Mouse (Mus musculus) kidney, postnatal 0 days (tissue): Measurements from ENCODE around the gene 1700001P01Rik. TPM values are rescaled to one million over a fixed set of nuclear protein-coding genes. Genes with fewer than 3 reads are reported as not detected.
A peak's percentile ranks its signal among the peaks of the same experiment; 100 is the strongest.

ENCODE experiments used
- ATAC-seq: fragments of 200-750 bp; cut with Nextera tagmentation; replicated peaks from 2 replicates; pipeline ENCODE4 v1.8.0; 2017; ENCODE audit warnings: low read depth, moderate number of reproducible peaks, moderate TSS enrichment, moderate library complexity; ENCODE audit not compliant: low FRiP score
- DNase-seq: peaks from one replicate; pipeline ENCODE4 v3.0.0-alpha.2; 2016; ENCODE audit warnings: low spot score
- H3K27ac ChIP-seq: fragments of 300-500 bp; sonication (generic); 2 replicates; pipeline ENCODE4 v1.5.1; 2014; ENCODE audit warnings: mild to moderate bottlenecking
- H3K27me3 ChIP-seq: fragments of 300-500 bp; sonication (generic); 2 replicates; pipeline ENCODE4 v1.6.1; 2014; ENCODE audit warnings: low read length, mixed read lengths; ENCODE audit not compliant: insufficient read depth
- H3K36me3 ChIP-seq: fragments of 300-500 bp; sonication (generic); 2 replicates; pipeline ENCODE4 v1.6.1; 2014; ENCODE audit warnings: low read length, mixed read lengths; ENCODE audit not compliant: insufficient read depth
- H3K4me1 ChIP-seq: fragments of 300-500 bp; sonication (generic); replicated peaks from 2 replicates; pipeline ENCODE4 v1.6.1; 2014; ENCODE audit warnings: antibody characterized with exemption, low read length, mixed read lengths; ENCODE audit not compliant: insufficient read depth
- H3K4me2 ChIP-seq: fragments of 300-500 bp; sonication (generic); 2 replicates; pipeline ENCODE4 v1.6.1; 2014; ENCODE audit warnings: mild to moderate bottlenecking, low read length, moderate library complexity, mixed read lengths
- H3K4me3 ChIP-seq: fragments of 300-500 bp; sonication (generic); replicated peaks from 2 replicates; pipeline ENCODE4 v1.5.1; 2014; ENCODE audit warnings: low read depth, low read length
- H3K9ac ChIP-seq: fragments of 300-500 bp; sonication (generic); 2 replicates; pipeline ENCODE4 v1.6.1; 2014; ENCODE audit warnings: low read depth, low read length
- H3K9me3 ChIP-seq: fragments of 300-500 bp; sonication (generic); replicated peaks from 2 replicates; pipeline ENCODE4 v1.6.1; 2016; ENCODE audit warnings: low read length, inconsistent platforms, mixed read lengths
- CTCF ChIP-seq: IDR thresholded peaks from 2 replicates; pipeline ENCODE4 v1.5.1; 2016; ENCODE audit warnings: antibody characterized with exemption, low read depth, mild to moderate bottlenecking, moderate library complexity
- WGBS: fragments of 180-500 bp; shearing (Covaris S2); extraction: QIAGEN DNeasy Blood & Tissue Kit; methylation state at CpG from one replicate; pipeline ENCODE4 v1.1.7; 2014; 5-methylcytosine and 5-hydroxymethylcytosine counted together
- polyA plus RNA-seq: library from polyadenylated mRNA; unstranded; fragments of >200 nt; fragmentation: Nextera tagmentation; extraction: Ambion mirVana; gene quantifications from 2 replicates; pipeline ENCODE4 v1.2.1, GENCODE M21; 2015

The 1700001P01Rik gene
- polyA plus RNA-seq, 1 experiment from 2014 or later: not detected

GRCm38 (mm10) chr11:97801409-97802193, 25.9 kb upstream of the 1700001P01Rik start:
- Histone ChIP-seq H3K36me3 (no peaks in the 10 kb centered on the region), H3K4me3 (peak overlapping the region; percentile 84), H3K9me3 (no peaks in the 10 kb centered on the region), H3K4me2 (peak overlapping the region; percentile 81), H3K27ac (peak overlapping the region; percentile 93), H3K27me3 (no peaks in the 10 kb centered on the region), H3K9ac (peak overlapping the region; percentile 82; the same call in 1 of the 2 replicates), H3K4me1 (peaks cover 43% of the 10 kb centered on the region)
- DNase-seq (peak; percentile 67), ATAC-seq (no peak; the same call in 1 of the 2 replicates)
- peak; percentile 62 for TF ChIP-seq CTCF
- WGBS: 21% methylated on average over 8 of the region's 8 CpGs

- WGBS: under 1% methylated on average over 17 of the region's 17 CpGs
- TF ChIP-seq CTCF: no peak
- H3K4me1 ChIP-seq: peaks cover 36% of the 10 kb centered on the region
- H3K27me3 ChIP-seq: no peaks in the 10 kb centered on the region
- H3K27ac ChIP-seq: peak overlapping the region; percentile 93
- peak overlapping the region; percentile 84 for H3K4me3 ChIP-seq
- H3K4me2 ChIP-seq: peak overlapping the region; percentile 81
- peak; percentile 67 for DNase-seq
- peak overlapping the region; percentile 82 for H3K9ac ChIP-seq
- no peaks in the 10 kb centered on the region for H3K9me3 ChIP-seq
- H3K36me3 ChIP-seq: no peaks in the 10 kb centered on the region
- no peak for ATAC-seq
Measured at GRCm38 (mm10) chr11:97800691-97801408, 25.1 kb upstream of the 1700001P01Rik start.

GRCm38 (mm10) chr11:97799994-97800690, 24.4 kb upstream of the 1700001P01Rik start:
- peak overlapping the region; percentile 81 for H3K4me2 ChIP-seq
- DNase-seq (peak; percentile 74), ATAC-seq (peak; percentile 71)
- peak overlapping the region; percentile 82 for H3K9ac ChIP-seq
- peak overlapping the region; percentile 84 for H3K4me3 ChIP-seq
- H3K27ac ChIP-seq: peak overlapping the region; percentile 93
- peaks cover 30% of the 10 kb centered on the region for H3K4me1 ChIP-seq
- H3K36me3 ChIP-seq: no peaks in the 10 kb centered on the region
- TF ChIP-seq CTCF: no peak
- H3K27me3 ChIP-seq: no peaks in the 10 kb centered on the region
- WGBS: under 1% methylated on average over 31 of the region's 43 CpGs
- H3K9me3 ChIP-seq: no peaks in the 10 kb centered on the region

GRCm38 (mm10) chr11:97799146-97799993, 23.7 kb upstream of the 1700001P01Rik start:
- H3K9ac ChIP-seq: peak overlapping the region; percentile 82
- no peak for TF ChIP-seq CTCF
- no peaks in the 10 kb centered on the region for H3K36me3 ChIP-seq
- peak overlapping the region; percentile 93 for H3K27ac ChIP-seq
- H3K4me1 ChIP-seq: peaks cover 22% of the 10 kb centered on the region
- ATAC-seq (peak; percentile 61), DNase-seq (peak; percentile 93)
- WGBS: under 1% methylated on average over 71 of the region's 71 CpGs
- H3K27me3 ChIP-seq: no peaks in the 10 kb centered on the region
- peak overlapping the region; percentile 81 for H3K4me2 ChIP-seq
- H3K4me3 ChIP-seq: peak overlapping the region; percentile 84
- no peaks in the 10 kb centered on the region for H3K9me3 ChIP-seq

GRCm38 (mm10) chr11:97798782-97799145, 23.0 kb upstream of the 1700001P01Rik start, which contains the start of gene Lasp1:
Lasp1 (plus strand) TSS chr11:97799000.
- Histone ChIP-seq H3K27me3 (no peaks in the 10 kb centered on the region), H3K36me3 (no peaks in the 10 kb centered on the region), H3K27ac (peak within 1 kb of the TSS; percentile 93), H3K4me1 (peaks cover 16% of the 10 kb centered on the region; the same call in 1 of the 2 replicates), H3K9me3 (no peaks in the 10 kb centered on the region), H3K9ac (peak within 1 kb of the TSS; percentile 82), H3K4me3 (peak within 1 kb of the TSS; percentile 84), H3K4me2 (peak within 1 kb of the TSS; percentile 81)
- DNase-seq (peak; percentile 81), ATAC-seq (peak; percentile 59)
- WGBS: 1% methylated on average over 11 of the region's 11 CpGs
- no peak for TF ChIP-seq CTCF
